Mouse (Mus musculus) ZHBTc4 (cell line): ENCODE measurements around the gene Prpf4b.
"Not testable (repeated sequence)": the region's sequence is repeated elsewhere in the genome, so short reads cannot be mapped to it uniquely, and the experiment has no call there.

Experiments used
- DNase-seq: peaks from one replicate; pipeline ENCODE4 v3.0.0-alpha.2; 2011; ENCODE audit warnings: low read depth, low spot score

Gene Prpf4b

DNA sequence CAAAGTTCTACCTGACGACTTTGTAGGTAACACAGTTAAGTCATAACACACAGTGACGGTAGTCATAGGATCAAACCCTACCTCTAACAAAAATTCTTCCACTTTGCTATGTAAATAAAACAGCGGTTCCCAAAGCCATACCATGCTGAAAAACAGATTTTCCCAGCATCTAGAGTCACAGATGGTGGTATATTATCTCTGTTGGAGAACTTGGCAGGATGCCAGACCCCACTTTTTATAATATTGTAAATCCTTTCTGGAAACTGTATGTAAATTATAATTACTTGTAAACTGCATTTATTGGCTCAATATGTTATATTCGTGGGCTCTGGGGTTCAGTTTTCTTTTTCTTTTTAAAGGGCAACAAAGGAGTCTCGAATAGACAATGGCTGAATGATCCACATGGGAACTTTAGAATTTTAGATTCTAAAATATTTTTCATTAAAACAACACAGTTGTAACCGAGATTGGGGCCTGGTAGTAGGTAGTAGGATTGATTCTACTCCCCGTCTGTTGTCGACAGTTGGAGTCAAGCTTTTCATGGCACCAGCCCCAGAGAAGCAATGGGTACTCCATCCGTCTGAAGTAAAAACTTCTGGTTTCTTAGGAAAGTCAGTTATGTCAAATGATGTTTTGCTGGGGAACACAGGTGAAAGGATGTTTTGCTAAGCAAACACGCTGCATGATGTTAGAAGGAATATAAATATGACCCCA is 60.0 kb downstream of the Prpf4b start:
- no peak for DNase-seq

- no peak for DNase-seq
Observed at GRCm38 (mm10) chr13:34942370-34942769, 67.3 kb downstream of the Prpf4b start.

- DNase-seq = not testable (repeated sequence)
Observed at GRCm38 (mm10) chr13:34951437-34951836, 76.3 kb downstream of the Prpf4b start.
